Mouse (Mus musculus): Measurements from ENCODE around the gene Yju2.
A peak's percentile ranks its signal among the peaks of the same experiment; 100 is the strongest.

Yju2 gene

GRCm38 (mm10) chr17:55957168-55957567 is 1.7 kb upstream of the Yju2 start:
- Histone ChIP-seq H3K36me3 (ENCODE audit: insufficient read depth, low read length) (peaks cover 24% of the 10 kb centered on the region), H3K4me1 (replicated peaks; ENCODE audit: low read depth, low read length) (peaks cover 72% of the 10 kb centered on the region), H3K9me3 (ENCODE audit: low read length) (no peaks in the 10 kb centered on the region), H3K4me3 (replicated peaks; ENCODE audit: low read length) (peak overlapping the region; percentile 84; the same call in 1 of the 2 replicates), H3K27me3 (ENCODE audit: insufficient read depth, low read length) (no peaks in the 10 kb centered on the region)
- TF ChIP-seq NANOG (IDR thresholded peaks at IDR 0.05; ENCODE audit: borderline replicate concordance, low read length) (no peak), POU5F1 (IDR thresholded peaks at IDR 0.05; ENCODE audit: borderline replicate concordance, low read length) (no peak), CTCF (conservative IDR thresholded peaks at IDR 0.05; ENCODE audit: low read length) (peak; percentile 97)

- no peak for TF ChIP-seq CTCF (conservative IDR thresholded peaks at IDR 0.05; ENCODE audit: low read length)
- Histone ChIP-seq H3K27me3 (ENCODE audit: insufficient read depth, low read length) (no peaks in the 10 kb centered on the region), H3K9me3 (ENCODE audit: low read length) (no peaks in the 10 kb centered on the region), H3K4me1 (replicated peaks; ENCODE audit: low read depth, low read length) (peaks cover 67% of the 10 kb centered on the region), H3K36me3 (ENCODE audit: insufficient read depth, low read length) (peaks cover 29% of the 10 kb centered on the region), H3K4me3 (replicated peaks; ENCODE audit: low read length) (peak overlapping the region; percentile 84)
These were observed 944 bp upstream of the Yju2 start for GRCm38 (mm10) chr17:55957726-55958583.

- no peaks in the 10 kb centered on the region for H3K27me3 ChIP-seq (ENCODE audit: insufficient read depth, low read length)
- H3K36me3 ChIP-seq (ENCODE audit: insufficient read depth, low read length) = peaks cover 35% of the 10 kb centered on the region
- H3K4me1 ChIP-seq (replicated peaks; ENCODE audit: low read depth, low read length) = peaks cover 68% of the 10 kb centered on the region
- no peaks in the 10 kb centered on the region for H3K9me3 ChIP-seq (ENCODE audit: low read length)
- no peak for TF ChIP-seq NANOG (IDR thresholded peaks at IDR 0.05; ENCODE audit: borderline replicate concordance, low read length)
- no peak for TF ChIP-seq POU5F1 (IDR thresholded peaks at IDR 0.05; ENCODE audit: borderline replicate concordance, low read length)
- no peak for TF ChIP-seq CTCF (conservative IDR thresholded peaks at IDR 0.05; ENCODE audit: low read length)
- peak overlapping the region; percentile 84 for H3K4me3 ChIP-seq (replicated peaks; ENCODE audit: low read length)
These were observed 364 bp upstream of the Yju2 start for GRCm38 (mm10) chr17:55958584-55958886.

GRCm38 (mm10) chr17:55959946-55960740 is 1.2 kb downstream of the Yju2 start:
- H3K36me3 ChIP-seq (ENCODE audit: insufficient read depth, low read length) = peaks cover 49% of the 10 kb centered on the region
- TF ChIP-seq CTCF (conservative IDR thresholded peaks at IDR 0.05; ENCODE audit: low read length) (no peak), POU5F1 (IDR thresholded peaks at IDR 0.05; ENCODE audit: borderline replicate concordance, low read length) (no peak), NANOG (IDR thresholded peaks at IDR 0.05; ENCODE audit: borderline replicate concordance, low read length) (no peak)
- H3K9me3 ChIP-seq (ENCODE audit: low read length) = no peaks in the 10 kb centered on the region
- H3K4me3 ChIP-seq (replicated peaks; ENCODE audit: low read length) = peak overlapping the region; percentile 84
- H3K4me1 ChIP-seq (replicated peaks; ENCODE audit: low read depth, low read length) = peaks cover 66% of the 10 kb centered on the region
- no peaks in the 10 kb centered on the region for H3K27me3 ChIP-seq (ENCODE audit: insufficient read depth, low read length)

GRCm38 (mm10) chr17:55960791-55961190 is 1.9 kb downstream of the Yju2 start:
- Histone ChIP-seq H3K9me3 (ENCODE audit: low read length) (no peaks in the 10 kb centered on the region), H3K36me3 (ENCODE audit: insufficient read depth, low read length) (peaks cover 55% of the 10 kb centered on the region), H3K27me3 (ENCODE audit: insufficient read depth, low read length) (no peaks in the 10 kb centered on the region), H3K4me3 (replicated peaks; ENCODE audit: low read length) (no peak overlapping the region), H3K4me1 (replicated peaks; ENCODE audit: low read depth, low read length) (peaks cover 60% of the 10 kb centered on the region)
- TF ChIP-seq POU5F1 (IDR thresholded peaks at IDR 0.05; ENCODE audit: borderline replicate concordance, low read length) (no peak), CTCF (conservative IDR thresholded peaks at IDR 0.05; ENCODE audit: low read length) (no peak), NANOG (IDR thresholded peaks at IDR 0.05; ENCODE audit: borderline replicate concordance, low read length) (no peak)

GRCm38 (mm10) chr17:55961631-55962030 is 2.7 kb downstream of the Yju2 start:
- Histone ChIP-seq H3K36me3 (ENCODE audit: insufficient read depth, low read length) (peaks cover 63% of the 10 kb centered on the region), H3K4me3 (replicated peaks; ENCODE audit: low read length) (no peak overlapping the region), H3K9me3 (ENCODE audit: low read length) (no peaks in the 10 kb centered on the region), H3K27me3 (ENCODE audit: insufficient read depth, low read length) (no peaks in the 10 kb centered on the region), H3K4me1 (replicated peaks; ENCODE audit: low read depth, low read length) (peaks cover 54% of the 10 kb centered on the region)
- TF ChIP-seq NANOG (IDR thresholded peaks at IDR 0.05; ENCODE audit: borderline replicate concordance, low read length) (no peak), POU5F1 (IDR thresholded peaks at IDR 0.05; ENCODE audit: borderline replicate concordance, low read length) (no peak)

GRCm38 (mm10) chr17:55963171-55963570 is 4.3 kb downstream of the Yju2 start:
- no peak overlapping the region for H3K4me3 ChIP-seq (replicated peaks; ENCODE audit: low read length)
- peaks cover 41% of the 10 kb centered on the region for H3K4me1 ChIP-seq (replicated peaks; ENCODE audit: low read depth, low read length)
- no peaks in the 10 kb centered on the region for H3K9me3 ChIP-seq (ENCODE audit: low read length)
- TF ChIP-seq POU5F1 (IDR thresholded peaks at IDR 0.05; ENCODE audit: borderline replicate concordance, low read length) (no peak), CTCF (conservative IDR thresholded peaks at IDR 0.05; ENCODE audit: low read length) (no peak), NANOG (IDR thresholded peaks at IDR 0.05; ENCODE audit: borderline replicate concordance, low read length) (no peak)
- peaks cover 79% of the 10 kb centered on the region for H3K36me3 ChIP-seq (ENCODE audit: insufficient read depth, low read length)
- H3K27me3 ChIP-seq (ENCODE audit: insufficient read depth, low read length) = no peaks in the 10 kb centered on the region

GRCm38 (mm10) chr17:55964496-55964895 is 5.6 kb downstream of the Yju2 start:
- H3K4me1 ChIP-seq (replicated peaks; ENCODE audit: low read depth, low read length) = peaks cover 38% of the 10 kb centered on the region
- peaks cover 84% of the 10 kb centered on the region for H3K36me3 ChIP-seq (ENCODE audit: insufficient read depth, low read length)

More at GRCm38 (mm10) chr17:55964496-55964895, 5.6 kb downstream of the Yju2 start:
- TF ChIP-seq CTCF (conservative IDR thresholded peaks at IDR 0.05; ENCODE audit: low read length) (no peak), NANOG (IDR thresholded peaks at IDR 0.05; ENCODE audit: borderline replicate concordance, low read length) (no peak), POU5F1 (IDR thresholded peaks at IDR 0.05; ENCODE audit: borderline replicate concordance, low read length) (no peak)
- peaks cover 4% of the 10 kb centered on the region for H3K27me3 ChIP-seq (ENCODE audit: insufficient read depth, low read length)
- no peak overlapping the region for H3K4me3 ChIP-seq (replicated peaks; ENCODE audit: low read length)
- H3K9me3 ChIP-seq (ENCODE audit: low read length) = no peaks in the 10 kb centered on the region

All from E14TG2a.4 (cell line).